Mouse (Mus musculus): ENCODE data around the gene Zcchc14. TPM values are rescaled to one million over a fixed set of nuclear protein-coding genes. Genes with fewer than 3 reads are reported as not detected.
A peak's percentile ranks its signal among the peaks of the same experiment; 100 is the strongest.

Zcchc14 gene
- not detected in 2 replicates for total RNA-seq (2014; fragmentation: Nextera tagmentation)
- total RNA-seq (2017): 0.17 and 0.22 TPM in 2 replicates
- polyA plus RNA-seq (2012): not detected in 2 replicates

DNA sequence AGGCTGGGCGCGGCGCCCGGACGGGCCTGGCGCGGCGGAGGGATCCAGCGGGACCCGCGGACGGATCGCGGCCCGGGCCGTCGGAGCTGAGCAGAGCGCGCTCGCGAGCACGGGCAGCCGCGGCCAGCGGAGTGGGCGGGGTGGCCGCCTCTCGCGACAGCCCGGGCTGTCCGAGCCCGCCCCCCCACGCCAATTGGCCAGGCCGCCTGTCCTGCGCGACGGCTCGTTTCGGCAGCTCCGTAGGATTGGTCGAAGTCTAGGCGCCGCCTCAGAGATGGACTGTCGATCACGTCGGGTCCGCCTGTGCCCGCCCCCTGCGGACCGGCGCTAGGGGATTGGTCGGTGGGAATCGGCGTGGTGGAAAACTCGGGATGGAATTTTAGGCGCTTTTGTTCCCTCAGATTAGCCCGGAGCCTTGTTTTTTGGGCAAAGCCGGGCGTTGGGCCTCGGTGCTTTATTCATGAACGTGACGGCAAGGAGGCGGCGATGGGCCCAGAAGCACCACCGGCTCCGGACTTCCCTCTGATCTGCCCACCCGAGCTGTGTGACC is at the start of gene Zcchc14:
Gene Zcchc14, minus strand, starts transcription at position 128 of the 550 bp plus-strand sequence.
- H3K4me1 ChIP-seq (ENCODE audit: insufficient read depth, low read depth, low read length): no peaks in the 10 kb centered on the region
- H3K4me3 ChIP-seq (ENCODE audit: low read depth, low read length): peak within 1 kb of the TSS; percentile 48; the same call in 1 of the 2 replicates
- no peak for TF ChIP-seq GATA1 (IDR thresholded peaks at IDR 0.05; ENCODE audit: borderline replicate concordance, low read length)
- no peak for TF ChIP-seq CTCF (IDR thresholded peaks at IDR 0.05; ENCODE audit: low read depth, low read length)
- TF ChIP-seq POLR2AphosphoS5 (IDR thresholded peaks at IDR 0.05; ENCODE audit: insufficient replicate concordance, low read depth, low read length): no peak
- no peak for TF ChIP-seq GATA2 (IDR thresholded peaks at IDR 0.05; ENCODE audit: borderline replicate concordance, low read depth, low read length)
- no peak for TF ChIP-seq TAL1 (conservative IDR thresholded peaks at IDR 0.05; ENCODE audit: low read depth, low read length)
- no peak for ATAC-seq (ENCODE audit: extremely low read depth, insufficient number of reproducible peaks, low FRiP score, poor library complexity, severe bottlenecking)
- peaks cover 60% of the 10 kb centered on the region for H3K9me3 ChIP-seq (replicated peaks)
- DNase-seq (ENCODE audit: low spot score): no peak
- peaks cover 3% of the 10 kb centered on the region; the same call in 1 of the 2 replicates for H3K27me3 ChIP-seq (ENCODE audit: insufficient read depth, low read length)
- no peaks in the 10 kb centered on the region for H3K36me3 ChIP-seq (replicated peaks)

DNA sequence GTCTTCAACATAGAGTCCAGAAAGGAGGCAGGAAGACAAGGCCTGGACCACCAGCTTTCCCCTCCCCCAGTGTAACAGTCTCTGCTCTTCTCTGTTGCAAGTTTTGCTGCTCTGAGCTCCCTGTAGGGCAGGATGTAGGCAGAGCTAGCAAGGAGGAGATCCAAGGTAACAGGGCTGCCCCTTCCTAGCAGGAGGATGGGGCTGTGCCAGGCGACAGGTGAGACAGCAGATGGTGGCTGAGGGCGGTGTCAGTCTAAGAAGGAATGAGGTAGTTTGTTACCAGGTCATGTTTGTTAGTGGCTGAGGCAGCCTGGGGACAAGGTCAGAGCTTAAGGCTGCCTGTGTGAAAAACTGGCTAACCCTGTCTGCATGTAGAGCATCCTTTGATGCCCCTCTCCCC is 47.2 kb upstream of the Zcchc14 start:
- no peak for DNase-seq (ENCODE audit: low spot score)
- Histone ChIP-seq H3K4me3 (ENCODE audit: low read depth, low read length) (no peak overlapping the region), H3K27me3 (ENCODE audit: insufficient read depth, low read length) (no peaks in the 10 kb centered on the region; the same call in 1 of the 2 replicates), H3K4me1 (ENCODE audit: insufficient read depth, low read depth, low read length) (peaks cover 3% of the 10 kb centered on the region; the same call in 1 of the 2 replicates), H3K36me3 (replicated peaks) (no peaks in the 10 kb centered on the region), H3K9me3 (replicated peaks) (peaks cover 14% of the 10 kb centered on the region)
- ATAC-seq (ENCODE audit: extremely low read depth, insufficient number of reproducible peaks, low FRiP score, poor library complexity, severe bottlenecking): no peak
- TF ChIP-seq TAL1 (conservative IDR thresholded peaks at IDR 0.05; ENCODE audit: low read depth, low read length) (no peak), CTCF (IDR thresholded peaks at IDR 0.05; ENCODE audit: low read depth, low read length) (no peak), GATA1 (IDR thresholded peaks at IDR 0.05; ENCODE audit: borderline replicate concordance, low read length) (no peak), GATA2 (IDR thresholded peaks at IDR 0.05; ENCODE audit: borderline replicate concordance, low read depth, low read length) (no peak), POLR2AphosphoS5 (IDR thresholded peaks at IDR 0.05; ENCODE audit: insufficient replicate concordance, low read depth, low read length) (no peak)

DNA sequence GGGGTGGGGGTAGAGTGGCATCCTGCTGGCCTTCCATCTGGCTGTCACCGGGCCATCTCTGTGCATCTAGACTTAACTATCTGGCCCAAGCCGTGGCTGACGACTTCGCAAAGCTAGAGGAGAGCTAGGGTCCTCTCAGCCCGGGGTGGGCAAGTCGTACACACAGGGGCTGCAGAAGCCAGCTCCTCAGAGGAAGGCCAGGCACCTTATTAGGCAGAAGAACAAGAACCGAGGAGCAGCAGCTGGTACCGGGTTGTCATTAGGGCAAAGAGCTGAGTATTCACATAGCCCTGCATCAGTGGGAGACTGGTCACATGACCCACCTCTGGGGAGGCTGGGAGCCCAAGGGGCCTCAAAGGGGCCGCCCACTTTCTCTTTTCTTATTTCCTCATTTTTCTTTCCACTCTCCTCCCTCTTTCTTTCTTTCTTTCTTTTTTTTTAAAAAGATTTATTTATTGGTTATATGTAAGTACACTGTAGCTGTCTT is 46.0 kb upstream of the Zcchc14 start:
- H3K9me3 ChIP-seq (replicated peaks): peaks cover 15% of the 10 kb centered on the region
- no peak for ATAC-seq (ENCODE audit: extremely low read depth, insufficient number of reproducible peaks, low FRiP score, poor library complexity, severe bottlenecking)
- no peak overlapping the region for H3K4me3 ChIP-seq (ENCODE audit: low read depth, low read length)
- TF ChIP-seq GATA2 (IDR thresholded peaks at IDR 0.05; ENCODE audit: borderline replicate concordance, low read depth, low read length): no peak
- TF ChIP-seq TAL1 (conservative IDR thresholded peaks at IDR 0.05; ENCODE audit: low read depth, low read length): no peak
- no peak for TF ChIP-seq CTCF (IDR thresholded peaks at IDR 0.05; ENCODE audit: low read depth, low read length)
- no peak for TF ChIP-seq POLR2AphosphoS5 (IDR thresholded peaks at IDR 0.05; ENCODE audit: insufficient replicate concordance, low read depth, low read length)
- TF ChIP-seq GATA1 (IDR thresholded peaks at IDR 0.05; ENCODE audit: borderline replicate concordance, low read length): no peak
- H3K36me3 ChIP-seq (replicated peaks): no peaks in the 10 kb centered on the region
- no peak for DNase-seq (ENCODE audit: low spot score)
- no peaks in the 10 kb centered on the region; the same call in 1 of the 2 replicates for H3K27me3 ChIP-seq (ENCODE audit: insufficient read depth, low read length)
- H3K4me1 ChIP-seq (ENCODE audit: insufficient read depth, low read depth, low read length): peaks cover 3% of the 10 kb centered on the region; the same call in 1 of the 2 replicates

DNA sequence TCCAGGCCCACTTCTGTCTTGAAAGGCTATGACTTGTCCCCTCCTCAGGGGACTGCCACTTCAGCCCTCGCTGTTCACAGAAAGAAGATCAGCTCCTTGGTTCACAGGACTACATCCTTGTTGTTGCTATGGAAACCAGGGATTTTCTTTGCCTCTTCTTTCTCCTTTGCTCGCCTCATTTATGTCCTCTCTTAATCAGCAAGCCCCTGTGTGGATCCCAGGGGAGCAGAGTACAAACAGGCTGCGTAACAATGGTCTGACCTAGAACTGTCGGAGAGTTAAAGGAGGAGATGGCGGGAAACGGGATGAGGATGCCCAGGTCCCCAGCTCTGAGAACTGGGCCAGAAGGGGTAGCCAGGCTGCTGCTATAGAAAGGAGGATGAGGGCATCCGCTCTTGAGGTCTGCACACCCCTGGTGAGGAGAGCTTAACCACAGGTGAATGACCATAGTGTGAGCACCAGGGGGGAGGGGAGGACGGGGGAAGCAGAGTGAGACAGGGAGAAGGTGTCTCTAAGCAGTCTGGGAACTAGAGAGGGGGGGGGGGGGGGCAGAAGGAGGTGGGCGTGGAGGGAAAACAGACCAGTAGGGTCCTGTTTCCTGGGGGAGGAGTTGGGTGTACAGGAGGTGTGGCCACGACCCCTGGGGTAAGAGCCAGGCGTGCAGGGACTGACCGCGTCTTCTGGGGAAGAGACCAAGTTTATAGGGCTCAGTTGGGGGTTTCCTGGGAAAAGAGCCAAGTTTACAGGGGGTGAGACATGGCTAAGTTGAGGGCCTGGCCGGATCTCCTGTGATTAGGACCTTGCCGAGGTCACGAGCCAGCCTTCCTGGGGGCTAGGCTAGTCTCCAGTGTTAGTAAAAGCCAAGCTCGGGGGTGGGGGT is 45.3 kb upstream of the Zcchc14 start:
- TF ChIP-seq CTCF (IDR thresholded peaks at IDR 0.05; ENCODE audit: low read depth, low read length) (no peak), POLR2AphosphoS5 (IDR thresholded peaks at IDR 0.05; ENCODE audit: insufficient replicate concordance, low read depth, low read length) (no peak), TAL1 (conservative IDR thresholded peaks at IDR 0.05; ENCODE audit: low read depth, low read length) (no peak), GATA1 (IDR thresholded peaks at IDR 0.05; ENCODE audit: borderline replicate concordance, low read length) (no peak), GATA2 (IDR thresholded peaks at IDR 0.05; ENCODE audit: borderline replicate concordance, low read depth, low read length) (no peak)
- no peak for ATAC-seq (ENCODE audit: extremely low read depth, insufficient number of reproducible peaks, low FRiP score, poor library complexity, severe bottlenecking)
- Histone ChIP-seq H3K27me3 (ENCODE audit: insufficient read depth, low read length) (no peaks in the 10 kb centered on the region; the same call in 1 of the 2 replicates), H3K9me3 (replicated peaks) (peaks cover 18% of the 10 kb centered on the region), H3K4me1 (ENCODE audit: insufficient read depth, low read depth, low read length) (peaks cover 3% of the 10 kb centered on the region; the same call in 1 of the 2 replicates), H3K36me3 (replicated peaks) (no peaks in the 10 kb centered on the region), H3K4me3 (ENCODE audit: low read depth, low read length) (no peak overlapping the region)
- no peak for DNase-seq (ENCODE audit: low spot score)

DNA sequence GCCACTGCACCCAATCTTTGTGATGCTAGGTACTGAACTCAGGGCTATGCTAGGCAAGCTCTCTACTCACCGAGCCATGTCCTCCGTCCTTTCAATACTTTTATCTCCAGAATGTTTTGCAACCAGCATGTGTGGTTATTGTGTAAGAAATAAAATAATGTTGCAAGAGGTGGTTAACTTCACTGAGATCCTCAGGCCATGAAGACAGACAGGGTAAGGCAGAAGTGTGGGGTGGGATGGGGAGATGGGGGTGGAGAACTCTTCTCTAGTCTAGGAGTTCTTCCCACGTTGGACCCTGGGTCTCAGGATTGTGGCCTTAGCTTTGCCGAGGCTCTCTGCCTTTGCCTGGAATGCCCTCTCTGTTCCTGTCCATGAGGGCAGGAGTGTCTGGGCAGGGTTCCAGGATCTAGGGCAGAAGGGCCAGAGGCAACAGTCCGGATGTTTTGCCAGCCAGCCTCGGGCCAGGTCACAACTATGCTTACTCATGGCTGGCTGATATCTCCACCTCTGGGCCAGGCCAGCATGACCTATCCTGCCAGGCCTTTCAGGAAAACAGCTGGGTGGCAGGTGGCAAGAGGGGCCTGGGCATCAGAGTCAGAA is 43.0 kb upstream of the Zcchc14 start:
- H3K9me3 ChIP-seq (replicated peaks): peaks cover 23% of the 10 kb centered on the region
- ATAC-seq (ENCODE audit: extremely low read depth, insufficient number of reproducible peaks, low FRiP score, poor library complexity, severe bottlenecking) (no peak), DNase-seq (ENCODE audit: low spot score) (no peak)
- no peaks in the 10 kb centered on the region; the same call in 1 of the 2 replicates for H3K27me3 ChIP-seq (ENCODE audit: insufficient read depth, low read length)
- H3K4me3 ChIP-seq (ENCODE audit: low read depth, low read length): no peak overlapping the region
- peaks cover 3% of the 10 kb centered on the region; the same call in 1 of the 2 replicates for H3K4me1 ChIP-seq (ENCODE audit: insufficient read depth, low read depth, low read length)
- TF ChIP-seq TAL1 (conservative IDR thresholded peaks at IDR 0.05; ENCODE audit: low read depth, low read length) (no peak), POLR2AphosphoS5 (IDR thresholded peaks at IDR 0.05; ENCODE audit: insufficient replicate concordance, low read depth, low read length) (no peak), CTCF (IDR thresholded peaks at IDR 0.05; ENCODE audit: low read depth, low read length) (no peak), GATA2 (IDR thresholded peaks at IDR 0.05; ENCODE audit: borderline replicate concordance, low read depth, low read length) (no peak), GATA1 (IDR thresholded peaks at IDR 0.05; ENCODE audit: borderline replicate concordance, low read length) (no peak)
- H3K36me3 ChIP-seq (replicated peaks): no peaks in the 10 kb centered on the region

Measured in G1E (cell line).